Mouse (Mus musculus) telencephalon, adult 2 months (tissue): ENCODE measurements at regions not wholly inside any gene's neighbourhood (a gene's known extent, or its start where the extent isn't known, plus 50 kb on each side); places are given as distances from the start of the nearest gene placed in this dataset.

ENCODE experiments used
- DNase-seq: peaks from one replicate; pipeline ENCODE4 v3.0.0-alpha.2; 2011; ENCODE audit warnings: low read depth, low spot score

GRCm38 (mm10) chr11:114331579-114332150, 264.8 kb upstream of the Sdk2 start:
- no peak for DNase-seq

- DNase-seq, result no peak
These were observed 263.5 kb upstream of the Sdk2 start for GRCm38 (mm10) chr11:114330316-114330715.

- DNase-seq, result no peak
These were observed 255.8 kb upstream of the Sdk2 start for GRCm38 (mm10) chr11:114322627-114323026.

- DNase-seq, result no peak
These were observed 255.1 kb upstream of the Sdk2 start for GRCm38 (mm10) chr11:114321974-114322373.

- no peak for DNase-seq
These were observed 254.7 kb upstream of the Sdk2 start for GRCm38 (mm10) chr11:114321527-114321926.

GRCm38 (mm10) chr11:114315274-114315673, 248.4 kb upstream of the Sdk2 start:
- no peak for DNase-seq

- DNase-seq, result no peak
These were observed 246.8 kb upstream of the Sdk2 start for GRCm38 (mm10) chr11:114313652-114314051.

GRCm38 (mm10) chr11:114311640-114312039, 244.8 kb upstream of the Sdk2 start:
- DNase-seq, result no peak

- DNase-seq, result no peak
These were observed 236.9 kb upstream of the Sdk2 start for GRCm38 (mm10) chr11:114303636-114304354.

GRCm38 (mm10) chr11:114300611-114301319, 233.9 kb upstream of the Sdk2 start:
- no peak for DNase-seq

GRCm38 (mm10) chr11:114296816-114297334, 230.0 kb upstream of the Sdk2 start:
- DNase-seq, result no peak

GRCm38 (mm10) chr11:114294511-114295250, 227.8 kb upstream of the Sdk2 start:
- no peak for DNase-seq

GRCm38 (mm10) chr11:114291258-114291657, 224.4 kb upstream of the Sdk2 start:
- DNase-seq, result peak; percentile 39

GRCm38 (mm10) chr11:114289946-114290345, 223.1 kb upstream of the Sdk2 start:
- DNase-seq, result no peak

GRCm38 (mm10) chr11:114284820-114285666, 218.2 kb upstream of the Sdk2 start:
- DNase-seq, result peak; percentile 65

GRCm38 (mm10) chr11:114283208-114283607, 216.4 kb upstream of the Sdk2 start:
- no peak for DNase-seq

GRCm38 (mm10) chr11:114282566-114282965, 215.7 kb upstream of the Sdk2 start:
- DNase-seq, result no peak

- DNase-seq, result no peak
These were observed 215.0 kb upstream of the Sdk2 start for GRCm38 (mm10) chr11:114281846-114282245.

- DNase-seq, result no peak
These were observed 214.3 kb upstream of the Sdk2 start for GRCm38 (mm10) chr11:114281041-114281695.
